Mouse (Mus musculus) heart, adult 2 months (tissue): ENCODE results near the gene Vgll1. TPM values are rescaled to one million over a fixed set of nuclear protein-coding genes. Genes with fewer than 3 reads are reported as not detected.

ENCODE experiments used
- DNase-seq, 2 experiments: peaks; one replicate each; pipeline ENCODE4 v3.0.0; 2021
- H3K27ac ChIP-seq: fragments of 200-600 bp; 2 replicates; pipeline ENCODE4 v1.8.1; 2022
- H3K27me3 ChIP-seq: fragments of 200-500 bp; 2 replicates; pipeline ENCODE4 v1.6.1; 2012; ENCODE audit warnings: mild to moderate bottlenecking, low read length, inconsistent platforms, mixed read lengths; ENCODE audit not compliant: control insufficient read depth, insufficient read depth
- H3K36me3 ChIP-seq: fragments of 200-500 bp; 2 replicates; pipeline ENCODE4 v1.6.1; 2012; ENCODE audit warnings: low read length, inconsistent platforms; ENCODE audit not compliant: control insufficient read depth, insufficient read depth
- H3K4me1 ChIP-seq: fragments of 200-500 bp; 2 replicates; pipeline ENCODE4 v1.6.1; 2011; ENCODE audit warnings: low read length; ENCODE audit not compliant: control insufficient read depth, insufficient read depth
- H3K4me3 ChIP-seq: fragments of 200-600 bp; 2 replicates; pipeline ENCODE4 v1.8.1; 2022
- H3K79me2 ChIP-seq: fragments of 200-500 bp; replicated peaks from 2 replicates; pipeline ENCODE4 v1.6.1; 2012; ENCODE audit warnings: mild to moderate bottlenecking, inconsistent platforms, low read length, moderate library complexity, mixed read lengths; ENCODE audit not compliant: control insufficient read depth, insufficient read depth
- H3K9ac ChIP-seq: fragments of 200-500 bp; 2 replicates; pipeline ENCODE4 v1.6.1; 2012; ENCODE audit warnings: low read depth, mild to moderate bottlenecking, control low read depth, inconsistent platforms, low read length, mixed read lengths
- CTCF ChIP-seq: fragments of 200-600 bp; IDR thresholded peaks from 2 replicates; pipeline ENCODE4 v1.8.1; 2022; ENCODE audit warnings: antibody characterized with exemption, mild to moderate bottlenecking, moderate library complexity
- EP300 ChIP-seq: fragments of 200-500 bp; IDR thresholded peaks from 2 replicates; pipeline ENCODE4 v1.6.1; 2011; ENCODE audit warnings: low read depth, low read length, control low read depth; ENCODE audit not compliant: insufficient read depth
- POLR2A ChIP-seq: fragments of 200-500 bp; IDR thresholded peaks from 2 replicates; pipeline ENCODE4 v1.6.1; 2011; ENCODE audit warnings: mild to moderate bottlenecking, low read depth, low read length, control low read depth; ENCODE audit not compliant: insufficient read depth
- WGBS: fragments of 180-500 bp; shearing (Covaris S2); methylation state at CpG from one replicate; pipeline ENCODE4 v1.1.7; 2018; 5-methylcytosine and 5-hydroxymethylcytosine counted together
- intact Hi-C: fragments of 180-260 bp; cut with DNase I; formaldehyde crosslinking; loops from one replicate; pipeline ENCODE4 v1.15.1; 2025
- polyA plus RNA-seq: library from polyadenylated mRNA; depleted of rRNA; stranded (reverse); fragments of >200 nt; gene quantifications from 2 replicates; pipeline ENCODE4 v1.2.3, GENCODE M21; 2012
- total RNA-seq, 2 experiments: library from RNA; stranded (reverse); gene quantifications; 2 replicates each; pipeline ENCODE4 v1.2.3; 2021

Vgll1 gene
- total and polyA plus RNA-seq, 3 experiments: not detected

DNA sequence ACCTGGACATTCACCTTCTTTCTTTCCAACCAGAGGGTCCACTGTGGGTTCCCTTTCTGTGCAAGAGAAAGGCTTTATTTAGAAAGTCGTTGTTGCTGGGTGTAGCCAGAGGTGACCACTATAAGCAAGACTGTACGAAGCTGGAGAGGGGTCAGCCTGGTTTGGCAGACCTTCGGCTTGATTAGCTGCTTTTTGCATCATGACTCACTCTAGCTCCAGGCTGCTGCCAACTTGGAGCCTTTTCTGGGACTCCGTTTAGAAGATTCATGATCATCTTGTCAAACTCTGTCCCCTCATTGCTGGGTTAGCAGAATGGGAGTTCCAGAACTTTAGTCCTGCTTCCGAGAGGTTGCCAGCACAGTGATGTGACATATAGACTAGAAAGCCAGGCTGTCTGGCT is 6.4 kb upstream of the Vgll1 start:
- no peaks in the 10 kb centered on the region for H3K79me2 ChIP-seq
- WGBS: 49% methylated on average over 5 of the region's 5 CpGs
- H3K27ac ChIP-seq: no peak overlapping the region
- no peaks in the 10 kb centered on the region for H3K4me1 ChIP-seq
- intact Hi-C loops: no loop called here
- H3K4me3 ChIP-seq: no peak overlapping the region
- peak in 1 of 2 experiments; percentile 2 for DNase-seq
- H3K27me3 ChIP-seq: no peaks in the 10 kb centered on the region
- no peak overlapping the region for H3K9ac ChIP-seq
- no peaks in the 10 kb centered on the region for H3K36me3 ChIP-seq
- TF ChIP-seq CTCF (no peak), POLR2A (no peak), EP300 (no peak)

DNA sequence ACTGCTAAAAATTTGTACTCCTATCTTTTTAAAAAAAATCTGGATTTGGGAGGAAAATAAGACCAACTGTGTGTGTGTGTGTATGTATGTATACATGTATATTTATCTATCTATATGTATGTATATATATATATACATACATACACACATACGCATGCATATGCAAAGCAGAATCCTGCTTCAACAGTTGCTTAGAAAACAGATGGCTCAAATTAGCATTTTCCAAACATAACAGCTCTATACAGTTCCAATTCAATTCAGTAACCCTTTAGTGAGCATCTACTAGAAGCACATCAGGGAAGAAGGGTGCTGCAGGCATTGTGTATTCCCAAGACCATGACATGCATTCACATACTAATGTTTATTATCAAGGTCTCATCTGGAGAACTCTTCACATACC is 15.5 kb downstream of the Vgll1 start:
- H3K4me1 ChIP-seq: no peaks in the 10 kb centered on the region
- no peak overlapping the region for H3K4me3 ChIP-seq
- no peak overlapping the region for H3K27ac ChIP-seq
- H3K79me2 ChIP-seq: no peaks in the 10 kb centered on the region
- H3K9ac ChIP-seq: no peak overlapping the region
- TF ChIP-seq POLR2A (no peak), EP300 (no peak), CTCF (no peak)
- DNase-seq: no peak
- H3K36me3 ChIP-seq: no peaks in the 10 kb centered on the region
- intact Hi-C loops: no loop called here
- WGBS: 81% methylated on average over 1 of the region's 1 CpGs
- no peaks in the 10 kb centered on the region for H3K27me3 ChIP-seq

DNA sequence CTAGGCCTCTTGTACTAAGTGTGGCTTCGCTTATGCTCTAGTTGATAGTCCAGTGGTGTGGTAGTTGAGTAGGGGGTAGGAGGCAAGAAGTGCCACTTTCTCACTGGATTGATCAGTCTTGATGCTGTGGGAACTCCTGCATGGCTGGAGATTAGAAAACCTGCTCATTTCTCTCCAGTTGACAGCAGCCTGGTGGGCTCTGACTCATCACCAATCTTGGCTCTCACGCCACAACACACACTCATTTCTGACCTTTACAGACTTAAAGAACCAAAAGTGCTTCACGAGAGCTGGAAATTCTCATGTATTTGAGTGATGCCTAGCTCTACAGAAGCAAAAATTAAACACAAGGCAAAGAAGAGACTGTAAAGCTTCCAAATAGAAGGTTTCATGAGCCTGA is 19.1 kb downstream of the Vgll1 start:
- TF ChIP-seq CTCF: no peak
- TF ChIP-seq EP300: no peak
- no peak for TF ChIP-seq POLR2A
- intact Hi-C loops: no loop called here

DNA sequence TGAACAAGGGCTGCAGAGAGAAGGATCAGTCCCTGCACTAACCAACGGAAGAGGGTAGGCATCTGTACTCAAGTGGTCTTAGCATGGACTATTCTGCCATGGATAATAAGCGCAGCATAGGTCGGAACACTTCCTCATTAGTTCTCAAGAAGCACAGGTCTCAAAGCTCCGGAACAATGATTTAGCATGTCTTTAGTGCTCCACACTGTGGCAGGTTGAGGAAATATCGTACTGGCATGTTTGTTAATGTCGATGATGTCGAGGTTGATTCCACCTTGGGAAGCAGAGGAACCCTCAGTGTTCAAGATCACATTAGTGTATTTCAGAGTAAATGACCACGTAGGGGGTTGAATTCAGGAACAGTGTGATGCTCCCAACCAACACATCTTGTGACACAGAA is 30.2 kb downstream of the Vgll1 start:
- no peak overlapping the region for H3K9ac ChIP-seq
- no peaks in the 10 kb centered on the region for H3K36me3 ChIP-seq
- intact Hi-C loops: no loop called here
- DNase-seq: no peak
- no peak overlapping the region for H3K27ac ChIP-seq
- no peaks in the 10 kb centered on the region for H3K27me3 ChIP-seq
- H3K79me2 ChIP-seq: no peaks in the 10 kb centered on the region
- H3K4me3 ChIP-seq: no peak overlapping the region
- no peak for TF ChIP-seq POLR2A
- TF ChIP-seq CTCF: peak; percentile 50
- 53% methylated on average over 8 of the region's 8 CpGs for WGBS
- H3K4me1 ChIP-seq: no peaks in the 10 kb centered on the region

More for the DNA sequence above, 19.1 kb downstream of the Vgll1 start:
- Histone ChIP-seq H3K27ac (no peak overlapping the region), H3K36me3 (no peaks in the 10 kb centered on the region), H3K4me3 (no peak overlapping the region), H3K79me2 (no peaks in the 10 kb centered on the region), H3K27me3 (no peaks in the 10 kb centered on the region), H3K9ac (no peak overlapping the region), H3K4me1 (no peaks in the 10 kb centered on the region)
- DNase-seq: no peak
- WGBS: 73% methylated on average over 3 of the region's 3 CpGs

DNA sequence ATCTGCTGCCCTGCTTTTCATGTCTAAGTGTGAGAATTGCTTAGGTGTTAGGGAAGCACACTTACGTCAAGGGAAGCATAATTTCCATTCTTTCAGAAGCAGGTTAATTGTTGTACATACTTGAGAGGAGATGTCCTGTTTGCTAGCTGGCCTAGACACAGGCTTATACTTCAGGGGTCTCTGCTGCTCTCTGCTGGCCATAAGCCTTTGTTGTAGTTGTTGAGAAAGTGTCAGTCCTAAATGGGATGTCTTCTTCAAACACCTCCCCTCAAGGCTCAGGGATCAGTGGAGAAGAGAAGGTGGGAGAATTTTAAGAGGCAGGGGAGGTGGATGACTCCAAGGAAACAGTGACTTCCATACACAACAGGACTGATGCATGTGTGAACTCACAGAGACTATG is 32.9 kb downstream of the Vgll1 start:
- intact Hi-C loops: loop anchor here (10.0 kb wide), 1 partner anchor 276 kb away; no protein-coding TSS in a partner anchor
- Histone ChIP-seq H3K4me1 (no peaks in the 10 kb centered on the region), H3K36me3 (no peaks in the 10 kb centered on the region), H3K27me3 (no peaks in the 10 kb centered on the region), H3K79me2 (no peaks in the 10 kb centered on the region), H3K9ac (no peak overlapping the region), H3K27ac (no peak overlapping the region), H3K4me3 (no peak overlapping the region)
- TF ChIP-seq CTCF (peak; percentile 36), EP300 (no peak)
- no peak for DNase-seq
- 68% methylated on average over 1 of the region's 1 CpGs for WGBS

DNA sequence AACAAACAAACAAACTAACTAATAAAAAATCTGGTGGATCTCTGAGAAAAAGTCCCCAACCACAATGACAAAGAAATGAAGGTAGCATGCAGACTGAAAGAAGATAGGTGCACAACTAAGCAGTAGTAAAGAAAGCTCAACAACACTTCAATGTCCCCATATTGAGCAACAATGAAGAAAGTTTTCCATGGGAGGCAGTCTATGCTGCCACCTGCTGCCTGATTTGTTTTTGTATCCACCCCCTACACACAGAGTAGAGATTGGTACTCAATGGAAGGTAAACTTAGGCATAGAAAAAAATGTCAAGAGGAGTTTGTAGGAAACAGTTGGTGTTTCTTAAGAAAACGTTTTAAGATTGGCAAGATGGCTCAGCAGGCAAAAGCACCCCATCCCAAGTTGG is 42.7 kb downstream of the Vgll1 start:
- Histone ChIP-seq H3K79me2 (no peaks in the 10 kb centered on the region), H3K27me3 (no peaks in the 10 kb centered on the region), H3K9ac (no peak overlapping the region), H3K36me3 (no peaks in the 10 kb centered on the region), H3K27ac (no peak overlapping the region), H3K4me1 (no peaks in the 10 kb centered on the region), H3K4me3 (no peak overlapping the region)
- intact Hi-C loops: no loop called here
- DNase-seq: no peak
- TF ChIP-seq CTCF (peak; percentile 44), EP300 (no peak), POLR2A (no peak)
- 13% methylated on average over 1 of the region's 1 CpGs for WGBS

DNA sequence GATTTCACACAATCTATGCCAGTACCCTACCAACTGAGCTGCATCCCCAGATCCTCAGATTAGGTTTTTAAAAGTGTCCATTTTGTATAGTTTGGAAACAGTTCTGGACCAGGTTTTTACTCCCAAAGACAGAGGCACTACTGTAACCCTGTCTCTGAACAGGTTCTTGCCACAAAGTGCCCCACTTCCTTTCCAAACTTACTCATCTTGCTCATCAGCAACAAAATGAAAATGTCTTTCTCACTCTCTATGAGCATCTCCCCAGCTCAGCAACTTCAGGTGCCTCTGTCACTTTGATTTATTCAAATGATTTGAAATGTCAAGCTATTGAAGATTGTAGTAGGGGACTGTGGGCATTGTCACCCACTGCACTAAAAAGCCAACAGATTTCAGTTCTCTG is 49.7 kb downstream of the Vgll1 start:
- no peak for TF ChIP-seq EP300
- no peak for TF ChIP-seq CTCF
- TF ChIP-seq POLR2A: no peak
- Histone ChIP-seq H3K4me1 (no peaks in the 10 kb centered on the region), H3K27me3 (no peaks in the 10 kb centered on the region), H3K4me3 (no peak overlapping the region), H3K36me3 (no peaks in the 10 kb centered on the region), H3K79me2 (no peaks in the 10 kb centered on the region), H3K27ac (no peak overlapping the region), H3K9ac (no peak overlapping the region)
- intact Hi-C loops: no loop called here
- no peak for DNase-seq
